Mouse (Mus musculus) midbrain, embryonic 14.5 days (tissue): ENCODE measurements at regions not wholly inside any gene's neighbourhood (a gene's known extent, or its start where the extent isn't known, plus 50 kb on each side); places are given as distances from the start of the nearest gene placed in this dataset.
"Not testable (repeated sequence)": the region's sequence is repeated elsewhere in the genome, so short reads cannot be mapped to it uniquely, and the experiment has no call there.

Experiments
- ATAC-seq: fragments of 200-750 bp; cut with Nextera tagmentation; 2 replicates; pipeline ENCODE4 v1.8.0; 2017; ENCODE audit warnings: moderate number of reproducible peaks, moderate library complexity; ENCODE audit not compliant: low FRiP score, low TSS enrichment
- DNase-seq: peaks from one replicate; pipeline ENCODE4 v3.0.0-alpha.2; 2015
- H3K27ac ChIP-seq: fragments of 300-500 bp; sonication (generic); replicated peaks from 2 replicates; pipeline ENCODE4 v1.5.1; 2014; ENCODE audit warnings: mild to moderate bottlenecking, low read depth, low read length, moderate library complexity
- H3K27me3 ChIP-seq: fragments of 300-500 bp; sonication (generic); 2 replicates; pipeline ENCODE4 v1.6.1; 2014; ENCODE audit warnings: low read length, control low read depth, mixed read lengths; ENCODE audit not compliant: control insufficient read depth, insufficient read depth
- H3K36me3 ChIP-seq: fragments of 300-500 bp; sonication (generic); 2 replicates; pipeline ENCODE4 v1.6.1; 2014; ENCODE audit warnings: low read length, control low read depth; ENCODE audit not compliant: control insufficient read depth, insufficient read depth
- H3K4me1 ChIP-seq: fragments of 300-500 bp; sonication (generic); 2 replicates; pipeline ENCODE4 v1.6.1; 2014; ENCODE audit warnings: mild to moderate bottlenecking, antibody characterized with exemption, low read length, control low read depth; ENCODE audit not compliant: control insufficient read depth, insufficient read depth
- H3K4me2 ChIP-seq: fragments of 300-500 bp; sonication (generic); 2 replicates; pipeline ENCODE4 v1.6.1; 2014; ENCODE audit warnings: mild to moderate bottlenecking, low read length, moderate library complexity
- H3K4me3 ChIP-seq: fragments of 300-500 bp; sonication (generic); replicated peaks from 2 replicates; pipeline ENCODE4 v1.5.1; 2014; ENCODE audit warnings: low read depth, low read length
- H3K9ac ChIP-seq: fragments of 300-500 bp; sonication (generic); replicated peaks from 2 replicates; pipeline ENCODE4 v1.6.1; 2014; ENCODE audit warnings: mild to moderate bottlenecking, low read length, moderate library complexity
- H3K9me3 ChIP-seq: fragments of 300-500 bp; sonication (generic); 2 replicates; pipeline ENCODE4 v1.6.1; 2016; ENCODE audit warnings: low read length, control low read depth, mixed read lengths; ENCODE audit not compliant: control insufficient read depth
- WGBS: fragments of 180-500 bp; shearing (Covaris S2); extraction: QIAGEN DNeasy Blood & Tissue Kit; methylation state at CpG from one replicate; pipeline ENCODE4 v1.1.7; 2014; 5-methylcytosine and 5-hydroxymethylcytosine counted together

DNA sequence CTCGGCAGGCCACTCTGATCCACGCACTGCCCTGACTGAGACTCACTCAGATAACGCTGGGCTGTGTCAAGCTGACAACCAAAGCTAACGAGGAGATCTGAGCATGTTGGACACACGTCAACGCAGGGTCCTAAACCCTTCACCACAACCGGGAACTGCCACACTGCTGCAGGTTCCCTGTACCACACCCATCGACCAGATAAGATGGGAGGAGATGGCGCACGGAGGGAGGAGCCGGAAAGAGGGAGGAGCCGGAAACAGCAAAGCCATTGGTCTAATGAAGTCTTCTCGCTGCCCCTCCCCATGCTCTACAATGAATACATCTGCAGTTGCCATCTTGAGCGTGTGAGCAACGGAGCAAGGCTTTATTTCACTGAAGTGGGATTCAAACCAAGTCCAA lies 182.9 kb upstream of the Rpl38 start:
- WGBS = 68% methylated on average over 15 of the region's 15 CpGs
- Histone ChIP-seq H3K9me3 (no peaks in the 10 kb centered on the region), H3K4me2 (no peak overlapping the region), H3K9ac (no peak overlapping the region), H3K27me3 (no peaks in the 10 kb centered on the region), H3K27ac (no peak overlapping the region), H3K4me3 (no peak overlapping the region), H3K4me1 (peaks cover 13% of the 10 kb centered on the region), H3K36me3 (no peaks in the 10 kb centered on the region)
- no peak for ATAC-seq
- no peak for DNase-seq

DNA sequence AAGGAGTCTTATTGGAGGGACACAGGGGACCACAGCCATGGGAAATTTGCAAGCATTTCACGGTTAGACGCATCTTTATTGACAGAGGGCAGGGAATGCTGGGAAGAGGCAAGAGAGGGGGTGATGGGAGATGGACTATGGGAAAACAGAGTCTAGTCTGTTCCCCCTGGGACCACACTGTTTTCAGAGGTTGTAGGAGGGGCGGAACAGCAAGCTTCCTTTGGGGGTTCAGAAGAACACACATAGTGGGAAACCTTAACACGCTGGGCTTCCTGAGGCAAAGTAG lies 183.7 kb upstream of the Rpl38 start:
- Histone ChIP-seq H3K36me3 (no peaks in the 10 kb centered on the region), H3K9me3 (no peaks in the 10 kb centered on the region), H3K27ac (no peak overlapping the region), H3K4me2 (no peak overlapping the region), H3K27me3 (no peaks in the 10 kb centered on the region), H3K9ac (no peak overlapping the region), H3K4me3 (no peak overlapping the region), H3K4me1 (peaks cover 13% of the 10 kb centered on the region)
- 46% methylated on average over 4 of the region's 4 CpGs for whole genome bisulfite sequencing
- DNase-seq (no peak), ATAC-seq (no peak)

DNA sequence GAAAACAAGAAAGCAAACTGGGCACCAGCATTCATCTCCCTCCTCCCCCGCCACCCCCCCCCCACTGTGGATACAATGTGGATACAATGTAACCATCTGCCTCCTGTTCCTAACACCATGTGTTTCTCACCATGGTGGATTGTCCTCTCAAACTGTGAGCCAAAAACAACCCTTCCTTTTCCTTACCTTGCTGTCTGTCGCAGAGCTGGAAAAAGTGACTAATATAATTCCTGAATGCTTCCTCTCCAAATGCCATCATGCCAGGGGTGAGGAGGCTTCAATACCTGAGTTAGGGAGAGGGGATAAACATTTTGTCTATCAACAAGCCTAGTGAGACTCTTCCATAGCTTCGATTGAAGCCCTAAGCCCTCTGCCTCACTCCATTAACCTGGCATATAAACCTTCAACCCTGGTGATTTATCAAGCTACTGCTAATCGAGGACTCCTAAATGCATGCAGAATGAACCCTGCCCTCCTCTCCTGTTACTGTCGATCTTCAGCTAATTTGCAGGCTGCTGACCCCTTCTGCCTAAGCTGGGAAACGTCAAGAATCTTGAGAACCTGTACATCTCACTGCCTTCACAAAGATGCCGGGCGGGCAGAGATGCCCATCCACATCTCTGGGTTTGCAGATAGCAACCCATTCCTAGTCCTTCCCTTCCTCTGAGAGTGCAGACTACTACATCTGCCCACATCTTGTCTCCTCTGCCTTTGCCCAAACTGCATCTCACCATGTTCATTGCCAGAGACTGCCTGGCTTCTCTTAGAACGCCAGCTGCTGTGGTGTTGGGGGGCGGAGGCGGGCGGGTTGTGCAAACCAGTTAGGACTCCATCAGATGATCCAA lies 184.3 kb upstream of the Rpl38 start:
- Histone ChIP-seq H3K4me3 (no peak overlapping the region), H3K9me3 (no peaks in the 10 kb centered on the region), H3K4me2 (no peak overlapping the region), H3K36me3 (no peaks in the 10 kb centered on the region), H3K27ac (no peak overlapping the region), H3K27me3 (no peaks in the 10 kb centered on the region), H3K9ac (no peak overlapping the region), H3K4me1 (peaks cover 13% of the 10 kb centered on the region)
- ATAC-seq = no peak
- DNase-seq = no peak
- WGBS = 65% methylated on average over 12 of the region's 12 CpGs

DNA sequence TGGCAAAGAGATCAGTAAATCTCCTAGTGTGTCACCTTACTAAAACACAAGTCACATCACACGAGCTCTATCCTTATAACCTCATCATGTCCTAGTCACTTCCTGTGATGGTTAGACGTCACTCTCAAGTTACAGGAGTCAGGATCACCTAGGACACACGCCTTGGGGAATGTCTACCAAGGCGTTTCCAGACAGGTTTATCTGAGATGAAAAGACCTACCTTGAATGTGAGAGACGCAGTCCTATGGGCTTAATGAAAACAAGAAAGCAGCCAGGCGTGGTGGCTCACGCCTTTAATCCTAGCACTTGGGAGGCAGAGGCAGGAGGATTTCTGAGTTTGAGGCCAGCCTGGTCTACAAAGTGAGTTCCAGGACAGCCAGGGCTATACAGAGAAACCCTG lies 185.0 kb upstream of the Rpl38 start:
- not testable (repeated sequence) for H3K4me2 ChIP-seq, H3K4me3 ChIP-seq, H3K36me3 ChIP-seq, H3K9me3 ChIP-seq, H3K27ac ChIP-seq, H3K9ac ChIP-seq, H3K27me3 ChIP-seq, ATAC-seq, DNase-seq
- peaks cover 13% of the 10 kb centered on the region for H3K4me1 ChIP-seq
- 87% methylated on average over 7 of the region's 7 CpGs for WGBS

DNA sequence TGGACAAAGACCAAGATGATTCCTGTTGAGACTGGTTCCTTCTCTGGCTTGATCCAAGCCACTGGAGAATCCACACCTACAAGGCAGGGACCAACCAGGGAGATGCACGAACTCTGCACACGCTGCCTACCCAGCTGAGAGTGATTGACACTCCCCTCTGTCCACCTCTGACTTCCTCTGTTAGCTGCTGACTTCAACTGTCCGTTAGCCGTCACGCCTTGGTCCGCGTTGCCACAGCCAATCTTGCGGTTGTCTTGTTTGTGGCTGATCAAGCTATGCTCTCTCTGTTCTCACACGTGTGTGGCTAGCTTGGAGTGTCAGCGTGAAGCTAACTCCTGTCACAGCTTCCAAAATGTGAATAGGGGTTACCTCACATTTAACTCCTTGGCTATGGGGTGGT lies 186.3 kb upstream of the Rpl38 start:
- DNase-seq (no peak), ATAC-seq (no peak)
- H3K27me3 ChIP-seq = no peaks in the 10 kb centered on the region
- H3K4me3 ChIP-seq = no peak overlapping the region
- no peak overlapping the region for H3K4me2 ChIP-seq
- WGBS = 37% methylated on average over 10 of the region's 10 CpGs
- H3K4me1 ChIP-seq = peaks cover 13% of the 10 kb centered on the region
- no peaks in the 10 kb centered on the region for H3K36me3 ChIP-seq
- no peak overlapping the region for H3K27ac ChIP-seq
- H3K9me3 ChIP-seq = no peaks in the 10 kb centered on the region
- no peak overlapping the region for H3K9ac ChIP-seq

DNA sequence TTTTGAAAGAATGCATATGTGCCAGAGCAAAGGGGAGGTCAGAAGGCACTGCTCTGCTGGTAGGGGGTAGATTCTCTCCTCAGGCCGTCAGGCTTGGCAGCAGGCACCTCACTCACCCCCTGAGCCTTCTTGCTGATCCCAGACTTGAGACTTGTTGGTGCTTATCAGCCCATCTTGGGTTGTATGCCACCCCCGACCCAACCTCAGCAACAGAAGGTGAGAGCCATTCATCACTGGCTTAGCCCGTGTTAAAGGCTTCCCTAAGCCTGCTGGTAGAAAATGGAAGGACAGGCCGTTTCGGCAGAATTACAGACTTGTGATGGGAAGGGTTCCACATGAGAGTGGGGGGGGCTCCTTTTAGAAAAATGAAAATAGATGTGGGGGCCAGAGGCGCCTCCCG lies 187.3 kb upstream of the Rpl38 start:
- Histone ChIP-seq H3K36me3 (no peaks in the 10 kb centered on the region), H3K9me3 (no peaks in the 10 kb centered on the region), H3K4me2 (no peak overlapping the region), H3K4me3 (no peak overlapping the region), H3K9ac (no peak overlapping the region), H3K4me1 (peaks cover 16% of the 10 kb centered on the region; the same call in 1 of the 2 replicates), H3K27me3 (no peaks in the 10 kb centered on the region), H3K27ac (no peak overlapping the region)
- ATAC-seq = no peak
- 67% methylated on average over 7 of the region's 7 CpGs for WGBS
- no peak for DNase-seq

DNA sequence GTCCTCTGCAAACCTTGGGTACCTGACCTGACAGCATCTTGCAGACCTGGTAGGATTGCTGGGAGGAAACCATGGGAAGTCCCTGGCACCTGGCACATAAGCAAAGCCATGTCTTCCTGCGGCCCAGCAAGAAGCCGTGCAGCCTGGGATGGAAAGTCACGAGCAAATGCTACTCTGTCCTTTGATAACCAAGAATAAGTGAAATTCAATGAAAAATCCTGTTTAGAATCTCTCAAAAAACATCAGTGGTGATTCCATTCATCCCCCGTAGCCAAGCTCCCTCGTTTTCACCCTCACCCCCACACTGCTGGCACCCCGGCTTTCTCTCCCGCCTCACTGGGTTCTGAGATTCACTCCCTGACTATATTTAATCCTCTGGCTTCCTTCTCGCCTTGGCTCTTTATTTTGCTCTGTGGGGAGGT lies 188.2 kb upstream of the Rpl38 start:
- H3K9me3 ChIP-seq = no peaks in the 10 kb centered on the region
- no peak overlapping the region for H3K27ac ChIP-seq
- H3K36me3 ChIP-seq = no peaks in the 10 kb centered on the region
- H3K27me3 ChIP-seq = no peaks in the 10 kb centered on the region
- DNase-seq (no peak), ATAC-seq (no peak)
- 68% methylated on average over 8 of the region's 8 CpGs for WGBS
- no peak overlapping the region for H3K9ac ChIP-seq
- H3K4me2 ChIP-seq = no peak overlapping the region
- H3K4me1 ChIP-seq = peaks cover 24% of the 10 kb centered on the region; the same call in 1 of the 2 replicates
- H3K4me3 ChIP-seq = no peak overlapping the region

DNA sequence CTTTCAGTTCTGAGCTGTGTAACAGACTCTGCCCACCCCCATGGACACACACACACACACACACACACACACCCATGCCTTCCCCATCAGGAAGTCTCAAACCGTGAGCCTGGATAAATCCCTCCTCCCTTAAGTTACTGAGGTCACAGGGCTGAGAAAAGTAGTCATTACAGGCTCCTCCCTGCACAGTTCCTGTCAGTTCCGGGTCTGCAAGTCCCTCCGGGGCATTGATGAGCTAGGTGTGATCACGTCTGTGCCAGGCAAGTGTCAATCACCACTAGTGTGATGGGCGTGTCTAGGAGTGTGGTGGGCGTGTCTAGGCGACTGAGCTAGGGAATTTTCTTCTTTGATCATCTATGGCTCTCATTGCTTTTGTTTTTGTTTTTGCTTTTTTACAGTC lies 189.6 kb upstream of the Rpl38 start:
- ATAC-seq (no peak), DNase-seq (no peak)
- no peaks in the 10 kb centered on the region for H3K36me3 ChIP-seq
- no peaks in the 10 kb centered on the region for H3K9me3 ChIP-seq
- H3K4me2 ChIP-seq = no peak overlapping the region
- peaks cover 15% of the 10 kb centered on the region; the same call in 1 of the 2 replicates for H3K4me1 ChIP-seq
- H3K4me3 ChIP-seq = no peak overlapping the region
- H3K27me3 ChIP-seq = no peaks in the 10 kb centered on the region
- H3K27ac ChIP-seq = no peak overlapping the region
- 16% methylated on average over 7 of the region's 7 CpGs for WGBS
- no peak overlapping the region for H3K9ac ChIP-seq

DNA sequence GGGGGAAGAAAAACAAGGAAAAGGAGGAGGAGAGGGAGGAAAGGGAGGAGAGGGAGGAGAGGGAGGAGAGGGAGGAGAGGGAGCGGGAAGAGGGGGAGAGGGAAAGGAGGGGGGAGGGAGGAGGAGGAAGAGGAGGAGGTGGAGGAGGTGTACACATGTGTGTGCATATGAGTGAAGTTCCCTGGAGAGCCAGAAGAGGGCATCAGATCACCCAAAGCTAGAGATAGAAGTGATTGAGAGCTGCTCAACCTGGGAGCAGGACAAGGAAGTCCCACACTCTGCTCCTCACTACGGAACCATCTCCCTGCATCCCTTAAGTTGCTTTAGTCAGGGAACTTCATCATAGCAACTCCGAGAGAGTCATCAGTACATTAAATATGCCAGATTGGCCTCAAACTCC lies 191.0 kb upstream of the Rpl38 start:
- no peak overlapping the region for H3K27ac ChIP-seq
- no peak overlapping the region for H3K9ac ChIP-seq
- H3K4me3 ChIP-seq = no peak overlapping the region
- no peaks in the 10 kb centered on the region for H3K27me3 ChIP-seq
- WGBS = 73% methylated on average over 2 of the region's 3 CpGs
- peaks cover 27% of the 10 kb centered on the region for H3K4me1 ChIP-seq
- no peak overlapping the region for H3K4me2 ChIP-seq
- ATAC-seq = no peak
- peak; percentile 47 for DNase-seq
- no peaks in the 10 kb centered on the region for H3K36me3 ChIP-seq
- H3K9me3 ChIP-seq = no peaks in the 10 kb centered on the region
